Mouse (Mus musculus) CH12.LX (cell line): ENCODE results near the gene Sertad1. TPM values are rescaled to one million over a fixed set of nuclear protein-coding genes. Genes with fewer than 3 reads are reported as not detected.

Experiments
- DNase-seq: peaks from one replicate; pipeline ENCODE4 v3.0.0-alpha.2; 2013; ENCODE audit errors: extremely low read depth
- H3K27ac ChIP-seq: 2 replicates; pipeline ENCODE4 v1.5.1; 2012; ENCODE audit warnings: low read depth, mild to moderate bottlenecking, control low read depth, moderate library complexity; ENCODE audit not compliant: insufficient read depth
- H3K27me3 ChIP-seq: replicated peaks from 2 replicates; pipeline ENCODE3; 2012; ENCODE audit warnings: inconsistent platforms
- H3K36me3 ChIP-seq, 2 experiments: replicated peaks in 1 of 2; 2 replicates each; pipeline versions ENCODE3 to v1.6.1; 2012; ENCODE audit warnings: inconsistent platforms in 1 of 2, low read length in 1 of 2, mild to moderate bottlenecking in 1 of 2, mixed read lengths in 1 of 2, moderate library complexity in 1 of 2; ENCODE audit not compliant: control insufficient read depth in 1 of 2, insufficient read depth in 1 of 2
- H3K4me1 ChIP-seq, 2 experiments: 2 replicates each; pipeline ENCODE4 v1.6.1; 2012; ENCODE audit warnings: inconsistent platforms in 1 of 2, moderate library complexity in 1 of 2; ENCODE audit not compliant: insufficient read depth in 2 of 2, control insufficient read depth in 1 of 2
- H3K4me2 ChIP-seq: 2 replicates; pipeline ENCODE4 v1.6.1; 2012; ENCODE audit warnings: low read depth, mild to moderate bottlenecking, control low read depth; ENCODE audit not compliant: poor library complexity, insufficient read depth, severe bottlenecking
- H3K4me3 ChIP-seq, 3 experiments: fragments of 150-350 bp in 1 of 3; sonication (generic) in 1 of 3; replicated peaks in 1 of 3; 2 replicates each; pipeline versions ENCODE3 to v1.5.1; 2011 to 2012; ENCODE audit warnings: low read depth in 2 of 3, low read length in 2 of 3, mild to moderate bottlenecking in 2 of 3, moderate library complexity in 2 of 3, control low read depth in 1 of 3, improper control_type of control experiment in 1 of 3, inconsistent platforms in 1 of 3, mixed read lengths in 1 of 3; ENCODE audit not compliant: poor library complexity in 1 of 3
- H3K79me2 ChIP-seq: replicated peaks from 2 replicates; pipeline ENCODE4 v1.6.1; 2012; ENCODE audit warnings: mild to moderate bottlenecking, moderate library complexity; ENCODE audit not compliant: control insufficient read depth, poor library complexity, insufficient read depth, severe bottlenecking; ENCODE audit errors: extremely low read depth
- H3K9ac ChIP-seq: 2 replicates; pipeline ENCODE4 v1.6.1; 2012; ENCODE audit warnings: low read depth, mild to moderate bottlenecking, control low read depth, moderate library complexity; ENCODE audit not compliant: insufficient read depth
- H3K9me3 ChIP-seq: replicated peaks from 2 replicates; pipeline ENCODE3; 2012; ENCODE audit warnings: low read length, inconsistent platforms, mixed read lengths
- CHD1 ChIP-seq: IDR thresholded peaks from 2 replicates; pipeline ENCODE4 v1.6.1; 2012; ENCODE audit warnings: low read depth, low read length, improper control_type of control experiment, inconsistent platforms
- E2F4 ChIP-seq: IDR thresholded peaks from 2 replicates; pipeline ENCODE4 v1.6.1; 2011; ENCODE audit warnings: low read depth, low read length, improper control_type of control experiment; ENCODE audit not compliant: insufficient replicate concordance
- EP300 ChIP-seq: IDR thresholded peaks from 2 replicates; pipeline ENCODE4 v1.6.1; 2011; ENCODE audit warnings: low read length, improper control_type of control experiment
- ETS1 ChIP-seq: conservative IDR thresholded peaks from 2 replicates; pipeline ENCODE4 v1.6.1; 2012; ENCODE audit warnings: low read depth, mild to moderate bottlenecking, inconsistent platforms, low read length, improper control_type of control experiment, moderate library complexity
- JUN ChIP-seq: IDR thresholded peaks from 2 replicates; pipeline ENCODE4 v1.6.1; 2011; ENCODE audit warnings: low read depth, mild to moderate bottlenecking, low read length, improper control_type of control experiment, moderate library complexity; ENCODE audit not compliant: insufficient read depth
- JUND ChIP-seq: conservative IDR thresholded peaks from 2 replicates; pipeline ENCODE4 v1.6.1; 2011; ENCODE audit warnings: low read depth, low read length, improper control_type of control experiment
- KAT2A ChIP-seq: IDR thresholded peaks from 2 replicates; pipeline ENCODE4 v1.6.1; 2012; ENCODE audit warnings: low read length, improper control_type of control experiment, inconsistent platforms; ENCODE audit not compliant: insufficient replicate concordance
- MAX ChIP-seq: IDR thresholded peaks from 2 replicates; pipeline ENCODE4 v1.6.1; 2011; ENCODE audit warnings: low read length, improper control_type of control experiment
- MXI1 ChIP-seq: IDR thresholded peaks from 2 replicates; pipeline ENCODE4 v1.6.1; 2011; ENCODE audit warnings: mild to moderate bottlenecking, low read depth, low read length, improper control_type of control experiment
- NELFE ChIP-seq: IDR thresholded peaks from 2 replicates; pipeline ENCODE4 v1.6.1; 2011; ENCODE audit warnings: low read depth, low read length, improper control_type of control experiment
- NRF1 ChIP-seq: IDR thresholded peaks from 2 replicates; pipeline ENCODE4 v1.6.1; 2014; ENCODE audit warnings: low read depth, mild to moderate bottlenecking, inconsistent platforms, low read length, improper control_type of control experiment, moderate library complexity
- PAX5 ChIP-seq: IDR thresholded peaks from 2 replicates; pipeline ENCODE4 v1.6.1; 2012; ENCODE audit warnings: low read length, inconsistent platforms, mixed read lengths
- POLR2A ChIP-seq: IDR thresholded peaks from 2 replicates; pipeline ENCODE4 v1.6.1; 2011; ENCODE audit warnings: low read depth, mild to moderate bottlenecking, improper control_type of control experiment, low read length
- POLR2AphosphoS2 ChIP-seq: IDR thresholded peaks from 2 replicates; pipeline ENCODE4 v1.6.1; 2011; ENCODE audit warnings: low read depth, low read length, improper control_type of control experiment
- SMC3 ChIP-seq: IDR thresholded peaks from 2 replicates; pipeline ENCODE4 v1.6.1; 2011; ENCODE audit warnings: low read depth, low read length, improper control_type of control experiment
- USF1 ChIP-seq: IDR thresholded peaks from 2 replicates; pipeline ENCODE4 v1.6.1; 2014; ENCODE audit warnings: low read depth, mild to moderate bottlenecking, inconsistent platforms, low read length, improper control_type of control experiment
- dilution Hi-C: fragments of 300-500 bp; cut with MboI; formaldehyde crosslinking; loops from 2 replicates; pipeline ENCODE4 v1.14.3; 2020; ENCODE audit warnings: low sequenced_read_pairs; ENCODE audit not compliant: extremely low pct_unique_long_range_greater_than_20kb, extremely low pct_ligation_motif_present
- in situ Hi-C: fragments of 300-500 bp; cut with MboI; formaldehyde crosslinking; loops from 3 replicates; pipeline ENCODE4 v1.14.3; 2019; ENCODE audit warnings: low sequenced_read_pairs, low pct_ligation_motif_present, low pct_unique_long_range_greater_than_20kb, mixed read lengths
- polyA plus RNA-seq: library from polyadenylated mRNA; unstranded; fragments of >175 nt; gene quantifications from 2 replicates; pipeline ENCODE4 v1.2.1, GENCODE M21; 2012; ENCODE audit warnings: low read depth; ENCODE audit not compliant: insufficient read length
- total RNA-seq, 2 experiments: library from RNA; depleted of rRNA; stranded (reverse); fragments of 300-350 nt in 1 of 2; fragments of >200 nt in 1 of 2; gene quantifications; 2 replicates each; pipeline ENCODE4 v1.2.3; 2012 to 2014

The Sertad1 gene
- total and polyA plus RNA-seq, 3 experiments = 5.0 to 9.1 (median 8.3) TPM

DNA sequence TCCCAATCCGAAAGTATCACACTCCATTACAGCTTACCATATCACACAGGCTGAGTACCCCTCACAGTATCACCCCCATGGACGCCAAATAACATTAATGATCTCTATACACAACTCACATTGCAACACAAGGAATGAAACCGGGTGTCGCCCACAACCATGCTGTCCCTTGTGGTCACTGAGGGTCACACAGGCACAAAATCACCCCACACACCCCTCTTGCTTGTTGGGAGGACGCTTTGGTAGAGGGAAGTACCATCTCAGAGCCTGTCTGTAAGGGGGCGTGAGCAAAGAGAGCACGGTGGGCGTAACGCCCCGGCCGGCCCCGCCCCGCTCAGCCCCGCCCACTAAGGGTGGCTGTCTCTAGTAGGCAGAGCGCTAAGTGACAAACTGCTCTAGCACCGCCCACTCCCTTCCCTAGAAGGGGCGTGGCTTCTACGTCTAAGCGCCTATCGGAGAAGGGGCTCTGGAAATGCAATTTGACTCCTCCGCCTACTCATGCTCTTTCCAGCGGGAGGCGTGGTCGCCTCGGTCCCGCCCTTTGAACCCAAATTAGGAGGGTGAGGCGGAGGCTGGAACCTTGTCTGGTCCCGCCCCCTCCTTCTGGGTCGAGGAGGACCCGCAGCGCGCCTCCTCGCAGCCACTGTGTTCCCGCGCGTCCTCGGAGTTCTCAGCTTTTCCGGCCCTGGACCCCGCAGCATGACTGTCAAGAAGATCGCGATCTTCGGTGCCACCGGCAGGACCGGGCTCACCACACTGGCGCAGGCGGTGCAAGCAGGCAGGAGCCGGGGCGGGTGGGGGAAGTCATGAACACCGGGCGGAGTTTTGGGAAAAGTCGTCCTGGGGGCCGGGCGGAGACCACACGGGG, 39.1 kb upstream of the Sertad1 start, which contains the start of the genes Sptbn4 and Blvrb:
TSS of gene Sptbn4 (minus strand) at position 268 of the 868 bp plus-strand sequence.
TSS of gene Blvrb (plus strand) at position 560 of the 868 bp plus-strand sequence.
- Histone ChIP-seq H3K27me3 (peaks cover 41% of the 10 kb centered on the region), H3K79me2 (no peaks in the 10 kb centered on the region), H3K4me2 (peak within 1 kb of the TSS; percentile 85), H3K36me3 (no peaks in the 10 kb centered on the region), H3K9ac (peak within 1 kb of the TSS; percentile 62), H3K4me3 (peak within 1 kb of the TSS; percentile 37 to 74 (median 53)), H3K4me1 (peaks cover 10 to 33% of the 10 kb centered on the region in 2 experiments), H3K27ac (no peak within 1 kb of the TSS), H3K9me3 (peaks cover 2% of the 10 kb centered on the region)
- in situ Hi-C loops = no loop called here
- DNase-seq = peak; percentile 100
- TF ChIP-seq JUND = no peak
- 0 out of 2 replicates have a peak, but pooled peaks have one; percentile 11 for TF ChIP-seq E2F4
- peak; percentile 43; the same call in 1 of the 2 replicates for TF ChIP-seq MXI1
- TF ChIP-seq NRF1 = 0 out of 2 replicates have a peak, but pooled peaks have one; percentile 34
- peak; percentile 59 for TF ChIP-seq POLR2A
- TF ChIP-seq NELFE = 0 out of 2 replicates have a peak, but pooled peaks have one; percentile 17
- dilution Hi-C loops = no loop called here

GRCm38 (mm10) chr7:27448421-27449206, 38.1 kb upstream of the Sertad1 start:
- Histone ChIP-seq H3K9ac (peak overlapping the region; percentile 62; the same call in 1 of the 2 replicates), H3K36me3 (no peaks in the 10 kb centered on the region), H3K4me2 (peak overlapping the region; percentile 85), H3K9me3 (peaks cover 2% of the 10 kb centered on the region), H3K27me3 (peaks cover 34% of the 10 kb centered on the region), H3K27ac (no peak overlapping the region), H3K4me1 (peaks cover 10 to 33% of the 10 kb centered on the region in 2 experiments), H3K79me2 (no peaks in the 10 kb centered on the region), H3K4me3 (peak overlapping the region; percentile 37 to 74 (median 53))
- DNase-seq = no peak
- no peak for TF ChIP-seq EP300
- TF ChIP-seq SMC3 = no peak
- no peak for TF ChIP-seq JUN
- TF ChIP-seq PAX5 = no peak
- TF ChIP-seq KAT2A = no peak
- TF ChIP-seq USF1 = no peak
- TF ChIP-seq E2F4 = no peak
- TF ChIP-seq CHD1 = no peak
- no peak for TF ChIP-seq MAX
- no peak for TF ChIP-seq NRF1
- no peak for TF ChIP-seq ETS1
- no peak for TF ChIP-seq POLR2AphosphoS2
- in situ Hi-C loops (no loop called here), dilution Hi-C loops (no loop called here)
